Mouse (Mus musculus) embryonic facial prominence, embryonic 14.5 days (tissue): Measurements from ENCODE around the gene Rai14. TPM values are rescaled to one million over a fixed set of nuclear protein-coding genes. Genes with fewer than 3 reads are reported as not detected.
A peak's percentile ranks its signal among the peaks of the same experiment; 100 is the strongest.

Experiments
- ATAC-seq: fragments of 200-750 bp; cut with Nextera tagmentation; 2 replicates; pipeline ENCODE4 v1.8.0; 2017; ENCODE audit warnings: low read depth, moderate number of reproducible peaks, moderate TSS enrichment
- DNase-seq: peaks from one replicate; pipeline ENCODE4 v3.0.0-alpha.2; 2015; ENCODE audit warnings: low spot score
- H3K27ac ChIP-seq: fragments of 300-500 bp; sonication (generic); replicated peaks from 2 replicates; pipeline ENCODE4 v1.5.1; 2014; ENCODE audit warnings: low read depth, mild to moderate bottlenecking, low read length, moderate library complexity
- H3K27me3 ChIP-seq: fragments of 300-500 bp; sonication (generic); replicated peaks from 2 replicates; pipeline ENCODE4 v1.6.1; 2014; ENCODE audit warnings: low read length; ENCODE audit not compliant: control insufficient read depth, insufficient read depth
- H3K36me3 ChIP-seq: fragments of 300-500 bp; sonication (generic); 2 replicates; pipeline ENCODE4 v1.6.1; 2014; ENCODE audit warnings: low read length, mixed read lengths; ENCODE audit not compliant: control insufficient read depth, insufficient read depth
- H3K4me1 ChIP-seq: fragments of 300-500 bp; sonication (generic); 2 replicates; pipeline ENCODE4 v1.6.1; 2014; ENCODE audit warnings: antibody characterized with exemption, low read length; ENCODE audit not compliant: control insufficient read depth, insufficient read depth
- H3K4me2 ChIP-seq: fragments of 300-500 bp; sonication (generic); 2 replicates; pipeline ENCODE4 v1.6.1; 2014; ENCODE audit warnings: low read depth, mild to moderate bottlenecking, low read length, moderate library complexity, mixed read lengths
- H3K4me3 ChIP-seq: fragments of 300-500 bp; sonication (generic); 2 replicates; pipeline ENCODE4 v1.5.1; 2014; ENCODE audit warnings: low read depth, mild to moderate bottlenecking, low read length
- H3K9ac ChIP-seq: fragments of 300-500 bp; sonication (generic); 2 replicates; pipeline ENCODE4 v1.6.1; 2014; ENCODE audit warnings: low read depth, mild to moderate bottlenecking, low read length, moderate library complexity, mixed read lengths
- H3K9me3 ChIP-seq: fragments of 300-500 bp; sonication (generic); 2 replicates; pipeline ENCODE4 v1.6.1; 2016; ENCODE audit warnings: low read length; ENCODE audit not compliant: control insufficient read depth
- WGBS: fragments of 180-500 bp; shearing (Covaris S2); extraction: QIAGEN DNeasy Blood & Tissue Kit; methylation state at CpG from one replicate; pipeline ENCODE4 v1.1.7; 2014; 5-methylcytosine and 5-hydroxymethylcytosine counted together
- polyA plus RNA-seq: library from polyadenylated mRNA; unstranded; fragments of >200 nt; fragmentation: Nextera tagmentation; extraction: Ambion mirVana; gene quantifications from 2 replicates; pipeline ENCODE4 v1.2.1, GENCODE M21; 2014

The Rai14 gene
- polyA plus RNA-seq, 1 experiment from 2014 or later, result 52.4 TPM

DNA sequence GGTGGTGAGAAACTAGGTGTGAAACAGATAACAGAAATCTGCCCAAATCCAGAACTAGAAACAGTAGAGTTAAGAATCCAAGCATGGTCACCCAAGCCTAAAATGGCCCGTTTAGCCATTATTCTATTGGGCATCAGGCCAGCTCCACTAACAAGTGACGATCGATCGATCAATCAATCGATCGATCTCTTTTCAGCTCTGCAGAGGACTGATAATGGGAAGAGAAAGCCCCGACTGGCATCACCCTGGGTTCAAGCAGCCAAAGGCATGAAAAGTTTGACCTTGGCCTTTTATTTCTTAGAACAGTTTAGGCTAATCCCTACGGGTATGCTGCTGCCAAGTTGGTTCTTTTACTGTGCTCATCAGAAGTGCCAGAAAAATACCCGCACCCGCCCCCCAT, 4.3 kb upstream of the Rai14 start:
- no peaks in the 10 kb centered on the region; the same call in 1 of the 2 replicates for H3K36me3 ChIP-seq
- DNase-seq (no peak), ATAC-seq (no peak)
- H3K4me3 ChIP-seq, result no peak overlapping the region
- no peak overlapping the region for H3K27ac ChIP-seq
- peaks cover 28% of the 10 kb centered on the region for H3K4me1 ChIP-seq
- no peak overlapping the region for H3K9ac ChIP-seq
- no peaks in the 10 kb centered on the region for H3K27me3 ChIP-seq
- H3K9me3 ChIP-seq, result peaks cover 6% of the 10 kb centered on the region; the same call in 1 of the 2 replicates
- WGBS, result 88% methylated on average over 10 of the region's 10 CpGs
- no peak overlapping the region for H3K4me2 ChIP-seq

DNA sequence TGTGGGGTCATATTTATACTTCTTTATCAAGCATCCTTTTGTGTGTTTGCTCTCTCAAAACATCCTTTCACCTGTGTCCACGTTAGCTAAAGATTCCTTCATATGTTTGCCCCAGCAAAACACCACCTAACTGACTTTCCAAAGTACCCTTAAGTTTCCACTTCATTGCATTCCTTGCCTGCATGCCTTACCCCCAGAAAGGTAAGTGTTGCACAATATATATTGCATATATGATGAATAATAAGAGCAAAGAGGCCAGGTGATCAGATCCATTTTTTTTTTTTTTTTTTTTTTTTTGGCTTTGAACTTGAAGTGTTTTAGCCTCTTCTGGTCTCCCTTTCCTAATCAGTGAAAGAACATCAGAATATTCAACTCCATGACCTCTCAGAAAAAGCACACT, 2.9 kb upstream of the Rai14 start:
- H3K9me3 ChIP-seq, result peaks cover 6% of the 10 kb centered on the region; the same call in 1 of the 2 replicates
- peaks cover 20% of the 10 kb centered on the region for H3K4me1 ChIP-seq
- no peak for DNase-seq
- H3K4me2 ChIP-seq, result no peak overlapping the region
- H3K36me3 ChIP-seq, result no peaks in the 10 kb centered on the region; the same call in 1 of the 2 replicates
- no peaks in the 10 kb centered on the region for H3K27me3 ChIP-seq
- ATAC-seq, result no peak
- 95% methylated on average over 1 of the region's 1 CpGs for WGBS
- no peak overlapping the region for H3K27ac ChIP-seq
- no peak overlapping the region for H3K9ac ChIP-seq
- no peak overlapping the region for H3K4me3 ChIP-seq

DNA sequence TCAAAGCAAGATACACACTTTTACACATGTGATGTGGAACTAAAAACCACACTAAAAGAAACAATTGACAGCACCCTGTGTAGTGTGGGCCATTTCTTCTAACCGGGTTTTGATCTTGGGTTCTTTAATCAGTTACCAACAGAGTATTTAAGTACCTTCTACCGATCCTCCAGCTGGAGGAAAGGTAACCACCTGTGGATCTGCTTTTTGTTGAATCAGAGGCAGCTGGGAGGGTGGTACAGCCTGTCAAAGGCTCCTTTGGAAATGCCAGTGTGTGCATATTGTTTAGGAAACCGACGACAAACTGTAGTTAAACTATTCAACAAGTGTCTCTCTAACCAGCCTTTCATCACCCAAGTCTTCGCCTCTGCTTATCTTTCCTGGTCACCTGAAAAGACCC, 1.5 kb upstream of the Rai14 start:
- Histone ChIP-seq H3K4me2 (peak overlapping the region; percentile 63; the same call in 1 of the 2 replicates), H3K9ac (no peak overlapping the region), H3K27me3 (no peaks in the 10 kb centered on the region), H3K9me3 (peaks cover 6% of the 10 kb centered on the region; the same call in 1 of the 2 replicates), H3K4me1 (peaks cover 25% of the 10 kb centered on the region), H3K36me3 (no peaks in the 10 kb centered on the region; the same call in 1 of the 2 replicates), H3K4me3 (no peak overlapping the region), H3K27ac (no peak overlapping the region)
- ATAC-seq (no peak), DNase-seq (no peak)
- 31% methylated on average over 5 of the region's 5 CpGs for WGBS

DNA sequence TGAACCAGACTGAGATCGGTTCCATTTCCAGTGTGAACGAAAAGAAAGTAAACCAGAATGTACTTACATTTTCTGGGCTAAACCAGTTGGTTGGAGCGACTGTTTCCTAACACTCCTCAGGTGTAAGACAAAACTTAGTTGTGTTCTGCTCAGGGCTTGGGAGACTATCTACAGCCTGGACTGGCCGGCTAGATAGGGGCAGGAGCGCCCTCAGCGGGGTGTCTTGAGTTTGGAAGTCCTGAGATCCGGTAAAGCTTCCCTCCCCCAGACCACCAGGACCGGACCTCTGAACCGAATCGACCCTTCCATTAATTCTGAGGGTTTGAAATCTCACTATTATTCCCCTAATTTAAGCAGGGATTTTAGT, 698 bp upstream of the Rai14 start:
- ATAC-seq (peak; percentile 69), DNase-seq (peak; percentile 72)
- H3K27me3 ChIP-seq, result no peaks in the 10 kb centered on the region
- H3K4me3 ChIP-seq, result peak overlapping the region; percentile 91
- H3K9me3 ChIP-seq, result peaks cover 6% of the 10 kb centered on the region; the same call in 1 of the 2 replicates
- H3K27ac ChIP-seq, result peak overlapping the region; percentile 92
- peak overlapping the region; percentile 63 for H3K4me2 ChIP-seq
- H3K9ac ChIP-seq, result peak overlapping the region; percentile 96
- H3K4me1 ChIP-seq, result peaks cover 22% of the 10 kb centered on the region
- H3K36me3 ChIP-seq, result no peaks in the 10 kb centered on the region; the same call in 1 of the 2 replicates
- WGBS, result 0% methylated on average over 10 of the region's 10 CpGs

DNA sequence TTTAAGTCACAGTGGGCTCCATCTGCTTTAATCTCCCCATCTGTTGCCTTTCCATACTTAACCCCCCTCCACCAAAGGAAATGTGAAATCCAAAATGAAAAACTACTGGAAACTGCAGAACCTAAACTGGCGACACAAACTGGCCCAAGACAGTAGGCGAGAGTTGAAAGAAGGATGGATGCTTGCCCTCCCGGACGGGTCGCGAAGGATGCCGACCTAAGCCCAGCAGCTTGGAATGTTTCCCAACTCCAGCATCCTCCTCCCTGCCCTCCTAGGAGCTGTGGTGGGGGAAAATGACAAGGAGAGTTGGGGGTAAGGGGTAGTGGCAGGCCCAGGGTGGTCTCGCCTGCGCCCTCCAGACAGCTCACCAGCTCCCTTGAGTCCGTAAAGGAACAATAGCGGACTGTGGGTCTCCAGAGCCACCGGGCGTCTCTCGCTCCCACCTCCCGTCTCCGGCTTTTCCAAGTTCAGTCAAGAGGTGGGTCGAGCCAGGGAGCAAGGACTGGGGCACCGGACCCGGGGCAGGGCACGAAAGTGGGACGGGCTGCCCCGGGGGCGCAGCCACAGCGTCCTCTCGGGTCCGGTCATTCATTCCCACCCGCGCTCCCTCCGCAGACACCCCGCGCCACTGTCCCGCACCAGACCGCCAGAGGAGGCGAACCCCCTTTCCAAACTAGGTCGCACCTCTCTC, 653 bp downstream of the Rai14 start:
- peak; percentile 14 for ATAC-seq
- Histone ChIP-seq H3K27me3 (no peaks in the 10 kb centered on the region), H3K4me3 (peak overlapping the region; percentile 91), H3K4me1 (peaks cover 24% of the 10 kb centered on the region), H3K9ac (peak overlapping the region; percentile 96), H3K9me3 (peaks cover 6% of the 10 kb centered on the region; the same call in 1 of the 2 replicates), H3K36me3 (peaks cover 7% of the 10 kb centered on the region; the same call in 1 of the 2 replicates), H3K4me2 (peak overlapping the region; percentile 63), H3K27ac (peak overlapping the region; percentile 92)
- DNase-seq, result no peak
- WGBS, result 2% methylated on average over 23 of the region's 35 CpGs

DNA sequence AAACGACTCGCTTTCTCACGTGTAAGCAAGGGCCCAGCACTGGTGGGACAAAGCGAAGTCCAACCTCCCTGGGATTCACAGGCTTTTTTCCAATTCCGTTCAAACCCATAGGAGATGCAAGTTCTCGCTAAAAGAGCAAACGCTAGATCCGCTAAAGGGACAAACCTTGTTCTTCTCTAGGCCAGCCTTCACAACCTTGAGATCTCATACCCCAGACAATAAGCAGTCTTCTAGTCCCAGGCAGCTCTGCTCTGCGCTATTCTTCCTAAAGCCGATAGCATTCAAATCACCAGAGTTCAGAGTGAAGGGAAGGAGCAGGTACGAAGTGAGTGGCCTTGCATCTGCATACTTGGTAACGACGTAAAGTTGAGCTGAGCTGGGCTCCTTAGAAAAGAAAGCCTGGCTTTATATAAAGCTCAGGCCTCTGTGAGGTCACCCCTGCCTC, 1.2 kb downstream of the Rai14 start:
- peak overlapping the region; percentile 92 for H3K27ac ChIP-seq
- ATAC-seq, result no peak
- H3K27me3 ChIP-seq, result no peaks in the 10 kb centered on the region
- DNase-seq, result no peak
- H3K4me1 ChIP-seq, result peaks cover 24% of the 10 kb centered on the region
- peak overlapping the region; percentile 96 for H3K9ac ChIP-seq
- H3K4me2 ChIP-seq, result peak overlapping the region; percentile 63
- WGBS, result 8% methylated on average over 13 of the region's 13 CpGs
- H3K4me3 ChIP-seq, result peak overlapping the region; percentile 91
- peaks cover 7% of the 10 kb centered on the region; the same call in 1 of the 2 replicates for H3K36me3 ChIP-seq
- H3K9me3 ChIP-seq, result peaks cover 6% of the 10 kb centered on the region; the same call in 1 of the 2 replicates

DNA sequence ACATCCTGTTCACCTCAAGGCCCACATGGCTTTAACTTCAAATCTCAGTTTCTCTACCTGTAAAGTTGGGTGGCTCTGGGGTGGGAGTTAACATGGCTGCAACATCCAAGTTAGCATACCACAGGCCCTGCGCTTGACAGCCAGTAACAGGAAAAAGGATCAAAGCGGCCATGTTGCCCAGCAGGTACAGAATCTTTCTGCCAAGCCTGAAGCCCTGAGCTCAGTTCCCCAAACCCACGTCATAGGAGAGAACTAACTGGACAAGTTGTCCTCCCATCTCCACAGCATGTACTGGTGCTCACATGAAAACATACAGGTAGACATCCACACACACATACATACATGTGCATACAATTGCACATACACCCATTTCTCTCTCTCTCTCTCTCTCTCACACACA, 2.1 kb downstream of the Rai14 start:
- Histone ChIP-seq H3K27ac (no peak overlapping the region), H3K27me3 (no peaks in the 10 kb centered on the region), H3K9ac (peak overlapping the region; percentile 96; the same call in 1 of the 2 replicates), H3K4me1 (peaks cover 24% of the 10 kb centered on the region), H3K4me3 (peak overlapping the region; percentile 91), H3K4me2 (peak overlapping the region; percentile 63), H3K36me3 (peaks cover 7% of the 10 kb centered on the region; the same call in 1 of the 2 replicates), H3K9me3 (peaks cover 6% of the 10 kb centered on the region; the same call in 1 of the 2 replicates)
- ATAC-seq (no peak), DNase-seq (no peak)
- 60% methylated on average over 3 of the region's 3 CpGs for WGBS

DNA sequence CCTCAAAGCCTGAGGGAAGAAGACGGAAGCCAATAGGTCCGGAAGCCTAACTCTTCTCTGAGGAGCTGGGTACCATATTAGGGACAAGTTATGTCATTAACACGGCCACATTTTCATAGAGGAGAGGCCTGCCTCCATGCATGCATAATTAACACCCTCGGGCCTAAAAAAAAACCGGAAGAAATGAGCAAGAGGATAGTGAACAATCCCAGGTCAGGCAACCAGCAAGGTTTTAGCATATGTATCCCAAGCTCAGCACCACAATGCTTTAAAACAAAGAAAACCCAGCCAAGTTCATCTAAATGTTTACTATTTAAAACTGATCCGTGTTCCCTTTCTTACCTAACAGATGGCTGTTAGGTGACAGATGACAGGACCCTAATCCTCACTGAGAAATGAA, 3.2 kb downstream of the Rai14 start:
- 56% methylated on average over 6 of the region's 6 CpGs for WGBS

More for the DNA sequence above, 3.2 kb downstream of the Rai14 start:
- H3K27ac ChIP-seq, result no peak overlapping the region
- 0 out of 2 replicates have a peak, but pooled peaks cover 7% of the 10 kb centered on the region for H3K36me3 ChIP-seq
- peak overlapping the region; percentile 63 for H3K4me2 ChIP-seq
- H3K4me3 ChIP-seq, result peak overlapping the region; percentile 91; the same call in 1 of the 2 replicates
- H3K4me1 ChIP-seq, result peaks cover 24% of the 10 kb centered on the region
- H3K27me3 ChIP-seq, result no peaks in the 10 kb centered on the region
- ATAC-seq (no peak), DNase-seq (no peak)
- no peaks in the 10 kb centered on the region for H3K9me3 ChIP-seq
- H3K9ac ChIP-seq, result 0 out of 2 replicates have a peak overlapping the region, but pooled peaks have one; percentile 20
